ENCODE assay signal across 21 mouse cellular contexts in the genomic region with DNA sequence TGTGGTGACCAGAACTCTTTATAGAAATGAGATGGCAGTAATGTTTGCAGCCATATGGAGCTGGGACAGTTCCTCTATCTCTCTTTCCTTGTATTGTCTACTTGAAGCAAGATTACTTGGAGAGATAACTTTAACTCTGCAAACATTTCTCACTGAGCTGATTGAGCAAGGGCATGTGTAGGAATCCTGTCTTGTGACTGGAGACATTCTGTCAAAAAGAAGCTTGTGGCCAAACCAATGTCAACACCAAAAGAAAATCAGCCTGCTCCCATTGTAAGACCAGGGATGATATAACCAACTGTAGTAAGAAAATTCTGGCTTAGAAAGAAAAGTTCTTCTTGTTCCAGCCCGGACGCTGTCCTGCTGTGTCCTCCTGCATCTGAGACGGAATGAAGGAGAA. TPM values are rescaled to one million over a fixed set of nuclear protein-coding genes. Genes with fewer than 3 reads are reported as not detected.
DNase-seq lines count a peak whose midpoint lies in the region; ATAC-seq lines count a peak whose summit lies in the region.
"Had no signal": no experiment of that assay in that cellular context is flagged by ENCODE, and none has a peak within 500 bp of the region (broad histone marks: within the 10 kb centered on the region; RNA-seq: fewer than 3 reads in every experiment).

No protein-coding gene starts in this region.

- H3K9me3 ChIP-seq in forebrain, embryonic 12.5 days, result no peaks in the 10 kb centered on the region
- H3K9me3 ChIP-seq: embryonic facial prominence, embryonic 12.5 days; forebrain, embryonic 13.5 days; heart, embryonic 10.5 days; hindbrain, embryonic 13.5 days had no signal

- H3K27me3 ChIP-seq in forebrain, embryonic 12.5 days, result no peaks in the 10 kb centered on the region
- H3K27me3 ChIP-seq: embryonic facial prominence, embryonic 12.5 days; forebrain, embryonic 13.5 days; hindbrain, embryonic 13.5 days had no signal

- H3K9ac ChIP-seq in forebrain, embryonic 12.5 days, result no peak overlapping the region
- H3K9ac ChIP-seq: embryonic facial prominence, embryonic 12.5 days; forebrain, embryonic 13.5 days; hindbrain, embryonic 13.5 days had no signal

- no peak overlapping the region for H3K4me3 ChIP-seq in forebrain, embryonic 12.5 days (replicated peaks)
- H3K4me3 ChIP-seq: embryonic facial prominence, embryonic 12.5 days; forebrain, embryonic 13.5 days; gastrocnemius, adult 2 months; heart, embryonic 10.5 days; hindbrain, embryonic 13.5 days had no signal

- no peak for ATAC-seq in forebrain, embryonic 12.5 days (ENCODE audit: low FRiP score)
- ATAC-seq: CD4-positive, CD25-positive, alpha-beta regulatory T cell, adult 4 months; forebrain, embryonic 13.5 days; hindbrain, postnatal 0 days had no signal

- WGBS in forebrain, embryonic 12.5 days, result 88% methylated on average over 3 of the region's 3 CpGs

- DNase-seq in 416B (ENCODE audit: low read depth) (peak; percentile 32), adipocyte (ENCODE audit: low spot score) (peak; percentile 18)
- peak; percentile 4 for DNase-seq in lung, postnatal 10 days
- peak; percentile 38 for DNase-seq in yolk sac, embryonic 10.5 days (ENCODE audit: low spot score)
- DNase-seq in kidney, postnatal 14 days, result no peak
- DNase-seq: adrenal gland, postnatal 14 days; B cell, adult 2 months; cerebellum, adult 11-12 months; cerebellum, adult 9-10 months; cerebellum, postnatal 25 days; gastrocnemius, adult 2 months; gastrocnemius, postnatal 25 days; heart, adult 18-20 months had no signal

- no peaks in the 10 kb centered on the region for H3K4me1 ChIP-seq in forebrain, embryonic 12.5 days
- H3K4me1 ChIP-seq: forebrain, embryonic 13.5 days; hindbrain, embryonic 13.5 days had no signal

- H3K36me3 ChIP-seq in forebrain, embryonic 12.5 days (replicated peaks), result no peaks in the 10 kb centered on the region
- H3K36me3 ChIP-seq: embryonic facial prominence, embryonic 12.5 days; G1E; heart, embryonic 10.5 days; hindbrain, embryonic 13.5 days had no signal

- H3K27ac ChIP-seq in forebrain, embryonic 12.5 days, result no peak overlapping the region
- H3K27ac ChIP-seq: embryonic facial prominence, embryonic 12.5 days; forebrain, embryonic 13.5 days; gastrocnemius, adult 2 months; heart, embryonic 10.5 days; hindbrain, embryonic 13.5 days; hindbrain, postnatal 0 days had no signal

- H3K4me2 ChIP-seq in forebrain, embryonic 12.5 days, result no peak overlapping the region
- H3K4me2 ChIP-seq: embryonic facial prominence, embryonic 12.5 days; forebrain, embryonic 13.5 days; hindbrain, embryonic 13.5 days had no signal

RNA-seq across cellular contexts. Expression of gene Dhrs4, which starts 43.7 kb away (rescaled TPM):
- polyA plus RNA-seq in forebrain, embryonic 12.5 days (2016; fragmentation: Nextera tagmentation; extraction: Ambion mirVana), result 52.5 and 59.9 TPM in 2 replicates

RNA-seq across cellular contexts. Expression of gene Carmil3, which starts 55.6 kb away (rescaled TPM):
- polyA plus RNA-seq in forebrain, embryonic 12.5 days (2016; fragmentation: Nextera tagmentation; extraction: Ambion mirVana), result 17.8 and 18.6 TPM in 2 replicates
- polyA plus RNA-seq: CD4-positive, CD25-positive, alpha-beta regulatory T cell, adult 4 months had no signal
